Mouse (Mus musculus): ENCODE measurements around the gene Cldn19. TPM values are rescaled to one million over a fixed set of nuclear protein-coding genes. Genes with fewer than 3 reads are reported as not detected.

Gene Cldn19
- polyA plus RNA-seq, 1 experiment from 2014 or later = not detected

DNA sequence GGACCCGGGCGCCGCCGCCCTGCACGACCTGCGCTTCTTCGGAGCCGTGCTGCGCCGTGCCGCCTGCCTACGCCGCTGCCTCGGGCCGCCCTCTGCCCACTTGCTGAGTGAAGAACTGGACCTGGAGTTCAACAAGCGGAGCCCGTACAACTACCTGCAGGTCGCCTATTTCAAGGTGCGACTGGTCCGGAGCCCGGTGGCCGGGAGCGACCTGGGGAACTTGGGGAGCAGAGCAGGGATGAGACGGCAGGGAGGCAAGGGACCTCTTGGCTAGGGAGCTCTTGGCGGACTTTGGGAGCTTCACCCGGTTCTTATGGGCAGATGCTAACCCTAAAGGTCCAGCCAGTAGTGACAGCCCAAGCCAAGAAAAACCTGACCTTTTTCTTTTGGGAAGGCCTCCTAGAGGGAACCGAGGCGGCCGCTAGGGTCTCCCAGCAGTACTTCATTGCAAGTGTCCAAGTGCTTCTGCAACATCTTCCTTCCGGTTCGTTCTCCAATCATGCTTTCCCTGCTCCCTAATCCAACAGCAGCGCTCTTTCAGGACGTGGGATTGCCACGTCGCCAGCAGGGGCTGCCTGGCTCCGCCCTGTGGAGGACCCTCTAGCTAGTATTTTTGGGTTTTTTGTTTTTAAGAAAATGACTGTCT lies 21.8 kb upstream of the Cldn19 start:
- 0 out of 2 replicates have a peak overlapping the region, but pooled peaks have one; percentile 23 for H3K27ac ChIP-seq (ENCODE audit: low read length)
- WGBS (ENCODE audit: insufficient replicate concordance) = under 1% methylated on average over 36 of the region's 36 CpGs
- peak; percentile 42 for ATAC-seq (ENCODE audit: low read depth)

DNA sequence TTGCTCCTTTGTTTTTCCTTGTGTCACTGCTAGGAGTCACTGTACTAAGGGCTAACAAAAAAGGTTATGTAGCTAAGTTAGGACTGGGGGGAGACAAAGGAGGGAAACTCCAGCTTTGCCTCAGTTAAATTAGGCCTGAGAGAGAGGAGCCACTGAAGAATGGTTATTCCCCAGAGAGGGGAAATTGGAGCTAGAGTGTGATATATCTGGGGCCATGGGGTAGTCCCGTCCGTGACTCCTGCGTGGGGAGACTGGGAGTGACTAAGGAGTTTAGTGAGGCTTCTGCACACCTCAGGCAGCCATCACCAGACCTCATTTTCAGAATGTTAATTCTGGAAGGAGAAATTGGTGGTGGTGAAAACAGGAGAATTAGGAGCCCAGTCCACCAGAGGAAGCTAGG lies 20.9 kb upstream of the Cldn19 start:
- 65% methylated on average over 3 of the region's 3 CpGs for WGBS (ENCODE audit: insufficient replicate concordance)
- Histone ChIP-seq H3K9me3 (replicated peaks; ENCODE audit: control insufficient read depth, low read length) (no peaks in the 10 kb centered on the region), H3K4me2 (ENCODE audit: low read depth, low read length) (peak overlapping the region; percentile 98), H3K27ac (ENCODE audit: low read length) (no peak overlapping the region), H3K4me3 (ENCODE audit: low read depth, low read length) (0 out of 2 replicates have a peak overlapping the region, but pooled peaks have one; percentile 89), H3K36me3 (ENCODE audit: control insufficient read depth, insufficient read depth) (no peaks in the 10 kb centered on the region), H3K9ac (ENCODE audit: low read depth, low read length) (no peak overlapping the region), H3K4me1 (ENCODE audit: control insufficient read depth, low read depth, low read length) (peaks cover 25% of the 10 kb centered on the region), H3K27me3 (ENCODE audit: control insufficient read depth, insufficient read depth, low read depth, low read length) (peaks cover 6% of the 10 kb centered on the region; the same call in 1 of the 2 replicates)
- no peak for ATAC-seq (ENCODE audit: low read depth)

More for the DNA sequence above, 21.8 kb upstream of the Cldn19 start:
- no peaks in the 10 kb centered on the region for H3K9me3 ChIP-seq (replicated peaks; ENCODE audit: control insufficient read depth, low read length)
- H3K4me3 ChIP-seq (ENCODE audit: low read depth, low read length) = peak overlapping the region; percentile 89
- H3K36me3 ChIP-seq (ENCODE audit: control insufficient read depth, insufficient read depth) = no peaks in the 10 kb centered on the region
- peak overlapping the region; percentile 79 for H3K9ac ChIP-seq (ENCODE audit: low read depth, low read length)
- H3K4me1 ChIP-seq (ENCODE audit: control insufficient read depth, low read depth, low read length) = peaks cover 19% of the 10 kb centered on the region
- peak overlapping the region; percentile 98 for H3K4me2 ChIP-seq (ENCODE audit: low read depth, low read length)
- H3K27me3 ChIP-seq (ENCODE audit: control insufficient read depth, insufficient read depth, low read depth, low read length) = peaks cover 6% of the 10 kb centered on the region; the same call in 1 of the 2 replicates

DNA sequence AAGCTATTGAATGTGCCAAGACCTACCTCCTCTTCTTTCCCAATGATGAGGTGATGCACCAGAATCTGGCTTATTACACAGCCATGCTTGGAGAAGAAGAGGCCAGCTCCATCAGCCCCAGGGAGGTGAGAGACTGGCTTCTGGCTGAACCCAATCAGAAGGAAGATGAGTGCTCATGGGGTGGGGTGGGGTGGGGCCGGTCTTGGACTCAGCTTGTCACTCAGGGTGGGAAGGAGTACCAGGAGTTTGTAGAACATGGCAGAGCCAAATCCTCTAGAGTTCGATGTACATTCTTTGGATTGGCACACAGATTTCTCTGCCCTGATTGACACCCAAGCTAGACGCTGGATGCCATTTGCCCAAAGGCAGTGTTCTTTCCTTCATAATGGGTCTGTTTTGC lies 16.6 kb upstream of the Cldn19 start:
- Histone ChIP-seq H3K9me3 (replicated peaks; ENCODE audit: control insufficient read depth, low read length) (no peaks in the 10 kb centered on the region), H3K27ac (ENCODE audit: low read length) (no peak overlapping the region), H3K27me3 (ENCODE audit: control insufficient read depth, insufficient read depth, low read depth, low read length) (peaks cover 3% of the 10 kb centered on the region; the same call in 1 of the 2 replicates), H3K36me3 (ENCODE audit: control insufficient read depth, insufficient read depth) (no peaks in the 10 kb centered on the region), H3K4me1 (ENCODE audit: control insufficient read depth, low read depth, low read length) (peaks cover 13% of the 10 kb centered on the region), H3K4me3 (ENCODE audit: low read depth, low read length) (peak overlapping the region; percentile 35), H3K9ac (ENCODE audit: low read depth, low read length) (no peak overlapping the region), H3K4me2 (ENCODE audit: low read depth, low read length) (peak overlapping the region; percentile 45)
- 49% methylated on average over 3 of the region's 3 CpGs for WGBS (ENCODE audit: insufficient replicate concordance)
- ATAC-seq (ENCODE audit: low read depth) = peak; percentile 53

DNA sequence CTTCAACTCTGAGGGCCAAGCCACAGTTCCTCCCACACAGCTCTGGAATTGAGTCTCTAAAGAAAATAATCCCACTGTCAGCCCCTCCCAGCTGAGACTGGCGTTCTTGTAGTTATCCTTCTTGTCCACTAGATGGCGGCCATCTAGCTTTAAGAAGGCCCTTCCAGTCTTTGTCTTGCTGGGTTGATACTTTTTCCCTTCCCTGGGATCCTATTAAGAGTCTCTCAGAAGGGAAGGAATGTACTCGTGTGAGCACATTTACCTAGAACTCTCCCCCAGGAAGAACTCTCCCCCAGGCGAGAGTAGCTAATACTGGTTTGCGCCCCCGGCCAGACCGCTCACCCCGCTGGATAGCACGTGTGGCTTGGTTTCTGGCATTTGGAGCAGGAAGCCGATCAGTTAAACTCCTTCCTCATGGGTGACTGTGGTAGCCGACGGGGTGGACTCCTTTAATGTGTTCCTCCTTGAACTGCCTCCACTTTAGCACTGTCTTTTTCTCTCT lies 16.0 kb upstream of the Cldn19 start:
- Histone ChIP-seq H3K4me2 (ENCODE audit: low read depth, low read length) (peak overlapping the region; percentile 45), H3K9me3 (replicated peaks; ENCODE audit: control insufficient read depth, low read length) (no peaks in the 10 kb centered on the region), H3K9ac (ENCODE audit: low read depth, low read length) (peak overlapping the region; percentile 46), H3K36me3 (ENCODE audit: control insufficient read depth, insufficient read depth) (no peaks in the 10 kb centered on the region), H3K27ac (ENCODE audit: low read length) (0 out of 2 replicates have a peak overlapping the region, but pooled peaks have one; percentile 4), H3K27me3 (ENCODE audit: control insufficient read depth, insufficient read depth, low read depth, low read length) (0 out of 2 replicates have a peak, but pooled peaks cover 2% of the 10 kb centered on the region), H3K4me3 (ENCODE audit: low read depth, low read length) (peak overlapping the region; percentile 35), H3K4me1 (ENCODE audit: control insufficient read depth, low read depth, low read length) (peaks cover 11% of the 10 kb centered on the region)
- WGBS (ENCODE audit: insufficient replicate concordance) = 13% methylated on average over 12 of the region's 12 CpGs
- ATAC-seq (ENCODE audit: low read depth) = peak; percentile 57

DNA sequence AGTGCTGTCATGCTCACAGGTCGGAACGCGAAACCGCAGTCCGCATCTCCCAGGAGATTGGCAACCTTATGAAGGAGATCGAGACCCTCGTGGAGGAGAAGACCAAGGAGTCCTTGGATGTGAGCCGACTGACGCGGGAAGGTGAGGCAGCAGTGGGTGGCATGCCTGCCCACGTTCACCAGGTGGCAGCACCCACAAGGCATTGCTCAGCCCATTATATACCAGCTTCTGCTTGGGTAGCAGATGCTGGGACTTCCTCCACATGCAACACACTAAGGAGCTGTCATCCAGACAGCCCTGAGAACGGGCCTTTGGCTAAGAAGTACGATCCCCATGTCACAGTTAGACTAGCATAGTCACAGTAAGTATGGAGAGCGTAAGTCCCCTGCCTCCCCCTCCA lies 13.6 kb upstream of the Cldn19 start:
- Histone ChIP-seq H3K4me2 (ENCODE audit: low read depth, low read length) (no peak overlapping the region), H3K4me3 (ENCODE audit: low read depth, low read length) (no peak overlapping the region), H3K27ac (ENCODE audit: low read length) (no peak overlapping the region), H3K27me3 (ENCODE audit: control insufficient read depth, insufficient read depth, low read depth, low read length) (no peaks in the 10 kb centered on the region), H3K9me3 (replicated peaks; ENCODE audit: control insufficient read depth, low read length) (no peaks in the 10 kb centered on the region), H3K36me3 (ENCODE audit: control insufficient read depth, insufficient read depth) (no peaks in the 10 kb centered on the region), H3K9ac (ENCODE audit: low read depth, low read length) (no peak overlapping the region), H3K4me1 (ENCODE audit: control insufficient read depth, low read depth, low read length) (peaks cover 11% of the 10 kb centered on the region)
- no peak for ATAC-seq (ENCODE audit: low read depth)
- 72% methylated on average over 14 of the region's 14 CpGs for WGBS (ENCODE audit: insufficient replicate concordance)

DNA sequence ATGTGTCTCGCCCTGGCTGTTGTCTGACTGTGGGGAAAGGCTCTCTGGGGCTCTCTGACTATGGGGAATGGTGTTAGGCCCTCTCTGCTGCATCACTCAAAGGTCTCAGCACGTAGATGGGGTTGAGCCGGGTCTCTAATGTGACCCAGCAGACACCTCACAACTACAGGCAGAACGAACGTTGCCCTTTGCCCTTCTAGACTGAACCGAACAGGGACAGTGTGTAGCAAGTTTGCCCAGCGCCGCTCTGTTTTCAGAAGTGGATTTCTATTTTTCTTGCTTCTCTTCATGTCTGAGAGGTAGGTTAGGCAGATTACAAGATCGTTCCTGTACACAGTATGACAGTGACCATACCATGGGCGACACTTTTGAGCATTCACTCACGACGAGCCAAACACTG lies 12.6 kb upstream of the Cldn19 start:
- Histone ChIP-seq H3K9ac (ENCODE audit: low read depth, low read length) (no peak overlapping the region), H3K4me2 (ENCODE audit: low read depth, low read length) (no peak overlapping the region), H3K27ac (ENCODE audit: low read length) (no peak overlapping the region), H3K27me3 (ENCODE audit: control insufficient read depth, insufficient read depth, low read depth, low read length) (no peaks in the 10 kb centered on the region), H3K36me3 (ENCODE audit: control insufficient read depth, insufficient read depth) (no peaks in the 10 kb centered on the region), H3K9me3 (replicated peaks; ENCODE audit: control insufficient read depth, low read length) (no peaks in the 10 kb centered on the region), H3K4me3 (ENCODE audit: low read depth, low read length) (no peak overlapping the region), H3K4me1 (ENCODE audit: control insufficient read depth, low read depth, low read length) (peaks cover 11% of the 10 kb centered on the region)
- 75% methylated on average over 12 of the region's 12 CpGs for WGBS (ENCODE audit: insufficient replicate concordance)
- no peak for ATAC-seq (ENCODE audit: low read depth)

DNA sequence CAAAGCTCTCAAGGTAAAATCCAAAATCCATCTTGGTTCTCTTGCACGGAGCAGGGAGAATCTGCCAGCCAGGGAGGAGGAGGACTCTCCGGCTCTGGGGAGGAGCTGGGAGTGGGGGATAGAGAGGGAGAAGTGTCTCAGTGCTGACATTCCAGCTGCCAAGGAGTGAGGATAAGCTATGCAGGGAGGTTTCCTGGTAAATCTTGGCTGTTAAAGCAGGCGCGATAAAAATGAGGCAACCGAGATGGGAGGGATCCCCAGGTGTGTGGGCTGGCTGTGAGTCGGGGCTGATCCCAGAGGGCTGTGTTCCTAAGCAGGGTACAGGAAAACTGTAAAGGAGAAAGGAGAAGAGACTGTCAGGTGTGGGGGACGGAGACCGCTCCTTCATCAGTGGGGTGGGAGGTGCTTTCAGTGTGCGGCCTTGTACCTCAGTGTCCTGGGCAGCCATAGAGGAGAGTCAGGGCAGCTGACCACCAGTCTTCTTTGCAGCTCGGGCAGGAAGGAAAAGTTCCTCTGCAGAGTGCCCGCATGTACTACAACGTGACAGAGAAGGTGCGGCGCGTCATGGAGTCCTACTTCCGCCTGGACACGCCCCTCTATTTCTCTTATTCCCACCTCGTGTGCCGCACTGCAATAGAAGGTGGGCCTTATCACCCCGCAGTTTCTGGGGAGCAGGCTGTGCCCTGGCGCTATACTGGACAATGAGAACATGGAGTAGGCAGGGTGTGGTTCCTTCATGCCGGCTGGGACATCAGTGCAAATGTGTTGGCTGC lies 10.6 kb upstream of the Cldn19 start:
- WGBS (ENCODE audit: insufficient replicate concordance) = 79% methylated on average over 22 of the region's 22 CpGs
- H3K27me3 ChIP-seq (ENCODE audit: control insufficient read depth, insufficient read depth, low read depth, low read length) = no peaks in the 10 kb centered on the region
- no peaks in the 10 kb centered on the region for H3K9me3 ChIP-seq (replicated peaks; ENCODE audit: control insufficient read depth, low read length)

DNA sequence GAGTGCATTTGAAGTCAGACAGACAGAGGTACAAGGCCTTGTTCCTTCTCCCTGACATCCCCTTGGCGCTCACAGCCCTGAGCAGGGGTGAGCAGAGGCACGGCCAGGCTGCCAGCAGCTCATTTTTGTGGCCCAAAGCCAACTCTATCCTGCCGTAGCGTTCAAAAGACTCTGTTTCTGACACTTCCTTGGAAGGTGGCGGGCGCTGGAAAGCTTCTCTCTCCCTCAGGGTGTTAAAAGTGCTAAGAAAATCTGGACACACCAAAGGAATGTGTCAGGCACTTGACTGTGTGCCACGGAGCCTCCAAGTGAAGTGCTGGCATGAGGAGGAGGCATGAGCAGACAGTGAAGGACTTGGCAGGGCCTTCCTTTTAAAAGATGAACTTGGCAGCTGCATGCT lies 9.7 kb upstream of the Cldn19 start:
- Histone ChIP-seq H3K4me3 (ENCODE audit: low read depth, low read length) (no peak overlapping the region), H3K9ac (ENCODE audit: low read depth, low read length) (no peak overlapping the region), H3K9me3 (replicated peaks; ENCODE audit: control insufficient read depth, low read length) (no peaks in the 10 kb centered on the region), H3K4me1 (ENCODE audit: control insufficient read depth, low read depth, low read length) (no peaks in the 10 kb centered on the region), H3K27me3 (ENCODE audit: control insufficient read depth, insufficient read depth, low read depth, low read length) (no peaks in the 10 kb centered on the region), H3K4me2 (ENCODE audit: low read depth, low read length) (no peak overlapping the region), H3K36me3 (ENCODE audit: control insufficient read depth, insufficient read depth) (no peaks in the 10 kb centered on the region), H3K27ac (ENCODE audit: low read length) (no peak overlapping the region)
- no peak for ATAC-seq (ENCODE audit: low read depth)
- WGBS (ENCODE audit: insufficient replicate concordance) = 70% methylated on average over 7 of the region's 7 CpGs

More for the DNA sequence above, 10.6 kb upstream of the Cldn19 start:
- Histone ChIP-seq H3K9ac (ENCODE audit: low read depth, low read length) (no peak overlapping the region), H3K27ac (ENCODE audit: low read length) (no peak overlapping the region), H3K4me1 (ENCODE audit: control insufficient read depth, low read depth, low read length) (peaks cover 2% of the 10 kb centered on the region), H3K4me3 (ENCODE audit: low read depth, low read length) (no peak overlapping the region), H3K4me2 (ENCODE audit: low read depth, low read length) (no peak overlapping the region), H3K36me3 (ENCODE audit: control insufficient read depth, insufficient read depth) (no peaks in the 10 kb centered on the region)
- no peak for ATAC-seq (ENCODE audit: low read depth)

DNA sequence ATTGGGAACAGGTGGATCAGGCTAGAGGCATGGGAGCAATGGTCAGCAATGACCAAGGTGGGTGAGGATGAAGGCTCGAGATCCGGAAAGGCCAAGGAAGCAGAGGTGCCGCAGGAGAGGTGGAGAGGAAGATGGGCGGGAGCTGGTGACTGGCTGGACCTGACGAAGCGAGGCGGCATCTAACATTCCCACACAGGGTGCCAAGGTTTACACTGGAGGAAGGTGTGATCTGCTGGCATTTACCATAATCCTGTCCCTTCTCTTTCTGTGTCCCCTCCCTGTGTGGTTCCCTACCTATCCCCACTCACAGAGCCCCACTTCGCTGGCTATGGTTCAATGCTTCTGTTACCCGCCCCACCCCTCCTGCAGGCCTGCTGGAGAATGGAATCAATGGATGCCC lies 9.3 kb upstream of the Cldn19 start:
- Histone ChIP-seq H3K4me1 (ENCODE audit: control insufficient read depth, low read depth, low read length) (no peaks in the 10 kb centered on the region), H3K9me3 (replicated peaks; ENCODE audit: control insufficient read depth, low read length) (no peaks in the 10 kb centered on the region), H3K4me3 (ENCODE audit: low read depth, low read length) (no peak overlapping the region), H3K27me3 (ENCODE audit: control insufficient read depth, insufficient read depth, low read depth, low read length) (no peaks in the 10 kb centered on the region), H3K9ac (ENCODE audit: low read depth, low read length) (no peak overlapping the region), H3K27ac (ENCODE audit: low read length) (no peak overlapping the region), H3K4me2 (ENCODE audit: low read depth, low read length) (no peak overlapping the region), H3K36me3 (ENCODE audit: control insufficient read depth, insufficient read depth) (no peaks in the 10 kb centered on the region)
- ATAC-seq (ENCODE audit: low read depth) = no peak
- WGBS (ENCODE audit: insufficient replicate concordance) = 80% methylated on average over 9 of the region's 9 CpGs
